Mouse (Mus musculus) lung, embryonic 15.5 days (tissue): ENCODE results near the gene Tgfbr3. TPM values are rescaled to one million over a fixed set of nuclear protein-coding genes. Genes with fewer than 3 reads are reported as not detected.
A peak's percentile ranks its signal among the peaks of the same experiment; 100 is the strongest.

Source experiments
- ATAC-seq: fragments of 200-750 bp; cut with Nextera tagmentation; 2 replicates; pipeline ENCODE4 v1.8.0; 2017; ENCODE audit warnings: moderate number of reproducible peaks, borderline replicate concordance; ENCODE audit not compliant: low FRiP score, low TSS enrichment; ENCODE audit errors: extremely low read depth
- H3K27ac ChIP-seq: fragments of 300-500 bp; sonication (generic); 2 replicates; pipeline ENCODE4 v1.5.1; 2015; ENCODE audit warnings: moderate library complexity, mild to moderate bottlenecking, inconsistent platforms
- H3K27me3 ChIP-seq: fragments of 300-500 bp; sonication (generic); 2 replicates; pipeline ENCODE4 v1.6.1; 2015; ENCODE audit warnings: inconsistent platforms
- H3K36me3 ChIP-seq: fragments of 300-500 bp; sonication (generic); 2 replicates; pipeline ENCODE4 v1.6.1; 2015; ENCODE audit warnings: inconsistent platforms
- H3K4me1 ChIP-seq: fragments of 300-500 bp; sonication (generic); 2 replicates; pipeline ENCODE4 v1.6.1; 2015; ENCODE audit warnings: inconsistent platforms
- H3K4me2 ChIP-seq: fragments of 300-500 bp; sonication (generic); 2 replicates; pipeline ENCODE4 v1.6.1; 2015; ENCODE audit warnings: inconsistent platforms, mild to moderate bottlenecking, moderate library complexity
- H3K4me3 ChIP-seq: fragments of 300-500 bp; sonication (generic); 2 replicates; pipeline ENCODE4 v1.5.1; 2015; ENCODE audit warnings: mild to moderate bottlenecking, inconsistent platforms
- H3K9ac ChIP-seq: fragments of 300-500 bp; sonication (generic); 2 replicates; pipeline ENCODE4 v1.6.1; 2015; ENCODE audit warnings: inconsistent platforms
- H3K9me3 ChIP-seq: fragments of 300-500 bp; sonication (generic); 2 replicates; pipeline ENCODE4 v1.6.1; 2016; ENCODE audit warnings: inconsistent platforms
- WGBS: fragments of 180-500 bp; shearing (Covaris S2); methylation state at CpG from one replicate; pipeline ENCODE4 v1.1.7; 2015; 5-methylcytosine and 5-hydroxymethylcytosine counted together
- polyA plus RNA-seq: library from polyadenylated mRNA; unstranded; fragments of >200 nt; fragmentation: Nextera tagmentation; extraction: Ambion mirVana; gene quantifications from 2 replicates; pipeline ENCODE4 v1.2.1, GENCODE M21; 2015

Tgfbr3 gene
- polyA plus RNA-seq, 1 experiment from 2014 or later: 22.2 TPM

- Histone ChIP-seq H3K27me3 (no peaks in the 10 kb centered on the region), H3K4me1 (peaks cover 22% of the 10 kb centered on the region), H3K4me2 (no peak overlapping the region), H3K4me3 (no peak overlapping the region), H3K9me3 (no peaks in the 10 kb centered on the region), H3K9ac (no peak overlapping the region), H3K36me3 (no peaks in the 10 kb centered on the region), H3K27ac (no peak overlapping the region)
- WGBS: 91% methylated on average over 4 of the region's 4 CpGs
- no peak for ATAC-seq
Measured at GRCm38 (mm10) chr5:107294041-107294440, 4.6 kb upstream of the Tgfbr3 start.

GRCm38 (mm10) chr5:107289986-107290385, 557 bp upstream of the Tgfbr3 start:
- WGBS: 32% methylated on average over 8 of the region's 8 CpGs
- no peaks in the 10 kb centered on the region for H3K9me3 ChIP-seq
- peak overlapping the region; percentile 89; the same call in 1 of the 2 replicates for H3K9ac ChIP-seq
- no peaks in the 10 kb centered on the region for H3K27me3 ChIP-seq
- peak overlapping the region; percentile 89 for H3K4me2 ChIP-seq
- peak overlapping the region; percentile 89 for H3K4me3 ChIP-seq
- no peaks in the 10 kb centered on the region for H3K36me3 ChIP-seq
- H3K27ac ChIP-seq: peak overlapping the region; percentile 94
- no peak for ATAC-seq
- H3K4me1 ChIP-seq: peaks cover 21% of the 10 kb centered on the region

- H3K4me1 ChIP-seq: peaks cover 25% of the 10 kb centered on the region
- peak overlapping the region; percentile 94 for H3K27ac ChIP-seq
- H3K36me3 ChIP-seq: no peaks in the 10 kb centered on the region
- H3K27me3 ChIP-seq: no peaks in the 10 kb centered on the region
- H3K9ac ChIP-seq: peak overlapping the region; percentile 89
- peak overlapping the region; percentile 89 for H3K4me2 ChIP-seq
- under 1% methylated on average over 62 of the region's 62 CpGs for WGBS
- H3K9me3 ChIP-seq: no peaks in the 10 kb centered on the region
- ATAC-seq: peak; percentile 48; the same call in 1 of the 2 replicates
- peak overlapping the region; percentile 89 for H3K4me3 ChIP-seq
Measured at GRCm38 (mm10) chr5:107288427-107289233, 799 bp downstream of the Tgfbr3 start.

GRCm38 (mm10) chr5:107287908-107288267, 1.5 kb downstream of the Tgfbr3 start:
- Histone ChIP-seq H3K4me3 (peak overlapping the region; percentile 89), H3K27ac (peak overlapping the region; percentile 94), H3K9me3 (no peaks in the 10 kb centered on the region), H3K4me1 (peaks cover 25% of the 10 kb centered on the region), H3K9ac (peak overlapping the region; percentile 89), H3K27me3 (no peaks in the 10 kb centered on the region), H3K36me3 (no peaks in the 10 kb centered on the region), H3K4me2 (peak overlapping the region; percentile 89)
- no peak for ATAC-seq
- 40% methylated on average over 5 of the region's 5 CpGs for WGBS

- H3K27me3 ChIP-seq: no peaks in the 10 kb centered on the region
- peaks cover 25% of the 10 kb centered on the region for H3K4me1 ChIP-seq
- H3K4me3 ChIP-seq: peak overlapping the region; percentile 89
- WGBS: 19% methylated on average over 6 of the region's 6 CpGs
- H3K27ac ChIP-seq: peak overlapping the region; percentile 37; the same call in 1 of the 2 replicates
- no peaks in the 10 kb centered on the region for H3K9me3 ChIP-seq
- H3K9ac ChIP-seq: peak overlapping the region; percentile 3; the same call in 1 of the 2 replicates
- ATAC-seq: no peak
- H3K36me3 ChIP-seq: no peaks in the 10 kb centered on the region
- peak overlapping the region; percentile 89 for H3K4me2 ChIP-seq
Measured at GRCm38 (mm10) chr5:107287254-107287907, 2.0 kb downstream of the Tgfbr3 start.

DNA sequence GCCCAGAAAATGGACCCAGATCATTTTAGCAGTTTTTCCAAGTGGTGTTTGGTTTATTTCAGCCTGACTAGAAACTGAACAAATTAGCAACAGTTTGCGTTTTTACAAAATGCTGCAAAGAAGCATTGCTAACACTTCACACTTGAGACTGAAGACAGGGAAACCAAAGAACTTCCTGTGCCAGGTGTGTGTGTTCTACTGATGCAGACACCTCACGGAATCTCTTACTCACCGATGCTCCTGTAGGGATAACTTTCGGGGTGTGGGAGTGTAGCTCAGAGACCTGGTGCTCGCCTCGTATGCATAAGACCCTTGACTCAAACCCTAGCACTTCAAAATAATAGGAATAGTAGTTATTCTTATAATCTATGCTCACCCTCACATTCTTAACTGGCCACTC, 3.9 kb downstream of the Tgfbr3 start:
- Histone ChIP-seq H3K27me3 (no peaks in the 10 kb centered on the region), H3K9ac (no peak overlapping the region), H3K4me1 (peaks cover 25% of the 10 kb centered on the region), H3K4me3 (no peak overlapping the region), H3K4me2 (no peak overlapping the region), H3K36me3 (no peaks in the 10 kb centered on the region), H3K9me3 (no peaks in the 10 kb centered on the region), H3K27ac (no peak overlapping the region)
- ATAC-seq: no peak
- 72% methylated on average over 6 of the region's 6 CpGs for WGBS

DNA sequence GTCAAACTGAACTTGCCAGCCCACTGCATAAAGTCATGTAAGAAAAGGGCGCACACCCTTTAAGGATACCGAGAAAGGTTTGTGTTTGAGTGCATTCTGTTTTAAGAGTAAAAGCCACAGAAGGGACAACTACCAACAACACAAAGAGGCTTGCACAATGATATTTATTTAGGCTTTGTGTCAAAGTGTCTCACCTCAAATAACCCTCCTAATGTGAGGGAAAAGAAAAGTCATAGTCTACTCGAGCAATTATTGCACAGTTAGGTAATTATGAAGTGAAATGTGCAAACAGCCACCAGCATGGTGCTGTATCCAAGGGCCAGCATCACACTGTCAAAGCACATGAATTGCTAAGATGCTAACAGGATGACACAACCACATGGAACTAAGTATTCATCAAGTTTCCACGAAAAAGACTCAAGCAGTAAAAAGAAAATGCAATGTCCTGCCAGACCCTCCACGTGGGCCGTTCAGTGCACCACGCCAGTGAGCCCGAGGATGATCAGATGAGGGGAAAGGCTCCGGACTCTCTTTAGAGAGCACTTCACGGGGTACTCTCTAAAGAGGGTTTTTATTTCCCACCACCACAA, 5.4 kb downstream of the Tgfbr3 start:
- H3K36me3 ChIP-seq: no peaks in the 10 kb centered on the region
- H3K4me1 ChIP-seq: peaks cover 20% of the 10 kb centered on the region
- H3K4me3 ChIP-seq: no peak overlapping the region
- no peak for ATAC-seq
- H3K4me2 ChIP-seq: no peak overlapping the region
- no peak overlapping the region for H3K9ac ChIP-seq
- H3K27ac ChIP-seq: no peak overlapping the region
- H3K27me3 ChIP-seq: no peaks in the 10 kb centered on the region
- H3K9me3 ChIP-seq: no peaks in the 10 kb centered on the region
- 64% methylated on average over 10 of the region's 10 CpGs for WGBS

DNA sequence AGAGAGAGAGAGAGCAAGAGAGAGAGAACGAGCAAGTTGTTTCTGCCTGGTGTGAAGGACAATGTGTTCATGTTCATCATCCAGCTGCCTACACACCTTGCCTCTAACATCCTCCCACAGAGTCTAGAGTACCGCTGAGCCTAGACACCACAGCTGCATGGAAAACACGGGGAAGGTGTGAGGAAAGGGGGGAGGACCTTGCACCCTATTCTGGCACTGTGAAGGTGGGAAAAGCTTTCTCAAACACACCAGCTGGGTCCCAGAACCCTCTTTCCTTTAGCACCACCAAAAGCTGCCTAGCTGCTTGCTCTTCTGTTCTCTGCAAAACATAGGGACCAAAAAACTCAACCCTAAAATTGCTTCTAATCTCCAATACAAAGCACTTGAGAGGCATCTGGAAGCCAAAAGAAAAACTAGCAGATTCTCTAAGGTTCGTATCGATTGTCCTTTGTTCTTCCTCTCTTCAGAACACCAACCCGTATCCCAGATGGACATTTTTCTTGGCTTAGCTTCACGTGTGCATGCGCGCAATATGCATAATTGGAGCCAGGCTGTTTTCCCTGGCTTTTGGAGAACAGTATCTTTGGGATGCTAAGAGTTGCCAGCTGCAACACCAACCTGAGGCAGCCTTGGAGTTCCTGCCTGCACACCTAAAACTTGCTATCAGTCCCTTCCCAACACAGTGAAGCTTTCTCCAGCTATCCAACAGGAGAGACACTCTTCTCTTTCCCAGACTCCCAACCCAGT, 6.7 kb downstream of the Tgfbr3 start:
- Histone ChIP-seq H3K36me3 (no peaks in the 10 kb centered on the region), H3K4me3 (no peak overlapping the region), H3K27ac (no peak overlapping the region), H3K9ac (no peak overlapping the region), H3K27me3 (no peaks in the 10 kb centered on the region), H3K9me3 (no peaks in the 10 kb centered on the region), H3K4me2 (no peak overlapping the region), H3K4me1 (peaks cover 13% of the 10 kb centered on the region)
- no peak for ATAC-seq
- 71% methylated on average over 9 of the region's 9 CpGs for WGBS

DNA sequence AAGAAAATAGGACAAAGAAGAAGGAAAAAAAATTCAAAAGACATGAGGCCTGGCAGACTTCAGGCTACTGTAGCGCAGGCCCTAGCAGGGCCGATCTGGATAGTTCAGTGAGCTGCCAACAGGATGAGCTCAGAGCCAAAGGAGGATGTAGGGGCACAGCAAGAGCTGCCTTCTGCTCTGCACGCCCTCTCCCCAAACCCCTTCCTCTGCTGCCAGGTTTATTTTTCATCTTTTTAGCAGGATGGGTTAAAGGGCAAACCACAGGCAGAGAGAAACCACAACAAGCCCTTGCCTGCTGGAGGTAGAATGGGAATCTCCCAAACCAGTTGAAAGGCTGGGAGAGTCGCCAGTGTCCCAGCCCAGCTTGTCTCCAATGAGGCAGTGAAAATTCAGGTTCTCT, 10.2 kb downstream of the Tgfbr3 start:
- Histone ChIP-seq H3K27ac (peak overlapping the region; percentile 3; the same call in 1 of the 2 replicates), H3K27me3 (no peaks in the 10 kb centered on the region), H3K4me1 (peaks cover 30% of the 10 kb centered on the region), H3K4me2 (no peak overlapping the region), H3K9ac (no peak overlapping the region), H3K4me3 (no peak overlapping the region), H3K36me3 (no peaks in the 10 kb centered on the region), H3K9me3 (no peaks in the 10 kb centered on the region)
- WGBS: 60% methylated on average over 4 of the region's 4 CpGs
- ATAC-seq: no peak

- Histone ChIP-seq H3K27ac (no peak overlapping the region), H3K4me3 (no peak overlapping the region), H3K27me3 (no peaks in the 10 kb centered on the region), H3K36me3 (no peaks in the 10 kb centered on the region), H3K9ac (no peak overlapping the region), H3K9me3 (no peaks in the 10 kb centered on the region), H3K4me1 (peaks cover 48% of the 10 kb centered on the region), H3K4me2 (no peak overlapping the region)
- 44% methylated on average over 3 of the region's 3 CpGs for WGBS
- no peak for ATAC-seq
Measured at GRCm38 (mm10) chr5:107276186-107276585, 13.2 kb downstream of the Tgfbr3 start.

DNA sequence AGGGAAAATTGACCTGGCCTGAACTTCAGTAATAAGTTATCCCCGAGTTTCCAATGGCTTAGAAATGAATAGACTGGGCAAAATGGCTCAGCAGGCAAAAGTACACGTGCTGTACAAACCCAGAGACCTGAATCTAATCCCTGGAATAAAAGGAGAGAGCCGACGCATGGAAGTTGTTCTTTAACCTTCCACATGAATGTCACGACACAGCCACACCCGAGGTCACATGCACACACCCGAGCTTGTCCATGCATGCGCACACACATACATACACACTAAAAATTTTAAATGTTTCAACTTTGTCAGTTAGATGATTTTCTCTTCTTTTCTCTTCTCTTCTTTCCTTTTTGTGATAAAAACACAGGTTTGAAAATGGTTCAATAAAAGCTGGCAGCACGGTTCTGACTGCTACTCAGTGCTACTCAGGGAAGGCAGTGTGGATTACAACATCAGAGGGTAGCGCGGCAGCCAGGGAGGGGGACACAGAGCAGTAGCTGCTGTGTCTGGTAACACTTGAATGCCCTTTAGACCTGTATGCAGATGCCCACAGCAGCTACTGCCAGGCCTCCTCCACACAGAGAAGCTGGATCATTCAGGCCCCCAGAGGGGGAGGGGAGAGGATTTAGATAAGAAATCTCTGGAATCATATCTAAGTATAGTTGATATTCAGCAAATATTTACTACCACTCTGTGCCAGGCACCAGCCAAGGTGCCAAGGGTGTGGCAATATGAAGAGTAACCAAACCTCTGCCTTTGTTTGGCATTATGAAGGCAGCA, 17.0 kb downstream of the Tgfbr3 start:
- H3K36me3 ChIP-seq: no peaks in the 10 kb centered on the region
- no peaks in the 10 kb centered on the region for H3K9me3 ChIP-seq
- no peak overlapping the region for H3K9ac ChIP-seq
- H3K4me2 ChIP-seq: no peak overlapping the region
- 53% methylated on average over 11 of the region's 11 CpGs for WGBS
- no peak overlapping the region for H3K4me3 ChIP-seq
- no peak overlapping the region for H3K27ac ChIP-seq
- H3K4me1 ChIP-seq: peaks cover 74% of the 10 kb centered on the region
- ATAC-seq: no peak; the same call in 1 of the 2 replicates
- no peaks in the 10 kb centered on the region for H3K27me3 ChIP-seq
